Mouse (Mus musculus) cerebellum, postnatal 14 days (tissue): ENCODE measurements around the gene Kpna6.
A peak's percentile ranks its signal among the peaks of the same experiment; 100 is the strongest.
"Not testable (repeated sequence)": the region's sequence is repeated elsewhere in the genome, so short reads cannot be mapped to it uniquely, and the experiment has no call there.

Source experiments
- DNase-seq, 2 experiments: peaks; one replicate each; pipeline ENCODE4 v3.0.0; 2021; ENCODE audit warnings: mixed read lengths in 2 of 2

The Kpna6 gene

DNA sequence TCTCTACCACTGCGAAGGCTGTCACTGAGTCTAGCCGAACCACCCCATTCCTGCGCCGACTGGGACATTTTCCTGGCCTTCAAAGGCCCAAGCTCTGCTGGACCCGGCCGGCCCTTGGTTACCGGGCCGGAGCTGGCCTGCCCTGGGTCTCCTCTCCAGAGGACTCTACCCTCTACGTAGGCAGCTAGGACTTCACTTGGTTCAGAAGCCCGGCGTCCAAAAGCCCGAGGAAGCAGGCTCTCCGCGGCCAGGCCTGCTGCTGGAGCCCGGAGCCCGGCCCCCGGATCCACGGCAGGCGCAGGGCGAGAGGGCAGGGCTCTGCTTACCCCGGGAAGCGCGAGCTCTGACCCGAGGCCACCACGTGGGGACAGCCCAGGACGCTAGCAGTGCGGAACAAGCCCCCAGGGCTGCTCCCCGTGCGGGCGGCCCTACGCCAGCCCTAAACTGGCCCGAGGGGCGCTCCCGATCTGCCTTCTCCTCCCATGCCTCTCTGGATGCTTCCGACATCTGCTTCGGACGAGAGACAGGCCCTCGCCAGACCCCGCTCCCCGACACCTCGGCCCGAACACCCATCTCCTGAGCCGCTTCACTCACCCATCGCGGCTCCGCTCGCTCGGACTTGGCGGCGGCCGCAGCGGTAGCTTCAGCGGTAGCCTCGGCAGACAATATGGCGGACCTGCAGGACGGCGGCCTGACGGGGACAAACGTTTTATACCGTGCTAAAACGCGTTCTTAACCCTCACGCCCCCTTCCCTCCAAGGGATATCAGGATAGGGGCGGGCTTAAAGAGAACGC is at the start of gene Kpna6:
Gene Kpna6, minus strand, starts transcription at position 685 of the 795 bp plus-strand sequence.
- DNase-seq, result peak; percentile 92 to 93

DNA sequence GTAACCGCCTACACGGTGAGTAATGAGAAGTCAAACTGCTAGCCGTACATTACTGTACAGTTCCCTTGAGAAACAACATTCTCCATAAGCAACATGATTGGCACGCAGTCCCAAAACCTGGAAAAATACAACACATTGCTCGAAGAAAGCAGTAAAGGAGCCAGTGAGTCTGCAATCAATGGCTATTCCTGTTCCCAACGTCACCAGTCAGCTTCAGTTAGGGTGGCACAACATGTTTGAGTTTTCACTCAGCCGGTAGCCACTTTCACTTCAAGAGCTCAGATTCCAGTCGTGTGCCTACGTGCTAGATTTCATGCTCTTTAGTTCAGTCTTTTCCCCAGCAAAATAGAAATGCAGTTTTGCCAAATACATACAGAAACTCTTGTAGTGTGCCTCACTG is 43.7 kb upstream of the Kpna6 start:
- no peak for DNase-seq

DNA sequence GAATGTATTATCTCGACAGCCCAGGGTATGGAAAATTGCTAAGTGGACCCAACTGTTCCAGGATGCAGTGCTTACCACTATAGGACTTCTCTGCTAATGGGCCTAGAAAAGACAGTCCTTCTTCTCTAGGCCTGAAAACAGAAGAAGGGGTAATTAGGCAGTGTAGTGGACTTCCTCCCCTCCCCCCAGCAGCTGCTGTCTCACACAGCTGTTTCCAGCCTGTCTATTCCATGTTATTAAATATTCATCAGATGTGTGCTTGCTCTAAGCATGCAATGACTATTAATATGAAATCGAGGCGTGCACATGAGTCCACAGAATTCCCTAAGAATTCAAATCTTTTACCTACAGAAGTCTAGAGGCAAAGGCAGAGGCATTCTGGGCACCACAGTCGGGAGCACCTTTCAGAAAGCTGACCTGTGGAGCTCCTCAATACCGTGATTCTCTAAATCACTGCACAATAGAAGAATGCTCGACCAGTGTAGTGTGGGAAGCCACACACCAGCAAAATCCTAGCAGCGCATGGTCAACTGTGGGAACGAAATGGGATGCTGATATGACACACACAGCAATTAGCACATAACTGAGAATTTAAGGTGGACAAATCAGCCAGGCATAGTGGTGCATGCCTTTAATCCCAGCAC is 37.0 kb upstream of the Kpna6 start:
- DNase-seq, result no peak

DNA sequence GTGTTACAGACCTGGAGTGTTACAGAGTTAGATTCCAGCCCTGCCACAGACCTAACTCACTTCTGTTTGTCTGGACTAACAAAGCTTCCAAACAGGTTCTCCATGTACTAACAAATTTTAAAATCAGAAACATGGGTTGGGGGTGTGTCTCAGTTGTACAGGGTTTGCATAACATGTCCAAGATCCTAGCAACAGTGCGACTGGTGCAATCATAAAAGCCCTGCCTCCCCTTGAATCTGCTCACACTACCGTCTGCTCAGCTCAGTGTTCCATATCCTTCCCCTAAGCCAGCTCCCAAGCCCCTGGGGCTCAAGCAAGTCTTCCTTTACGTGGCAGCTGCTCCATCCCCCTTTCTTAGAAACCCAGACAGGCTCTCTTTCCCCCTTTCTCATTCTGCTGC is 34.2 kb upstream of the Kpna6 start:
- no peak for DNase-seq

DNA sequence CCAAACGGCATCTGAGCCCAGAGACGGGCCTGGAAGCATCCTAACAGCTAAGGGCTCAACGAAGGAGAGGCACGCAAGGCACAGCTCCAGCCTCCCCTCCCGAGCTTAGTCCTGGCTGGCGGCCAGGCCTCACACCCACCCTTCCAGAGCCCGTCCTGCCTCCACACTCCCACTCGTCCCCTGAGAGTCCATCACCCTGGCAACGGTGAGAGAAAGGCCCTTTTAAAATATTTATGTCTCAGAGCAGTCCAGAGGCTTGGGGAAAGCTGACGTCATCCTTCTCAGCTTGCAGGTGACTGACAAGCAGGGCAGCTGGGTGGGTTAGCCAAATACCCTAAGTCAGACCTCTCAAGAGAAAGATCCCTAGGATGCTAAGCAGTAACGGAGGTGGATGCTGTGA is 29.9 kb upstream of the Kpna6 start:
- peak; percentile 48 to 64 for DNase-seq

DNA sequence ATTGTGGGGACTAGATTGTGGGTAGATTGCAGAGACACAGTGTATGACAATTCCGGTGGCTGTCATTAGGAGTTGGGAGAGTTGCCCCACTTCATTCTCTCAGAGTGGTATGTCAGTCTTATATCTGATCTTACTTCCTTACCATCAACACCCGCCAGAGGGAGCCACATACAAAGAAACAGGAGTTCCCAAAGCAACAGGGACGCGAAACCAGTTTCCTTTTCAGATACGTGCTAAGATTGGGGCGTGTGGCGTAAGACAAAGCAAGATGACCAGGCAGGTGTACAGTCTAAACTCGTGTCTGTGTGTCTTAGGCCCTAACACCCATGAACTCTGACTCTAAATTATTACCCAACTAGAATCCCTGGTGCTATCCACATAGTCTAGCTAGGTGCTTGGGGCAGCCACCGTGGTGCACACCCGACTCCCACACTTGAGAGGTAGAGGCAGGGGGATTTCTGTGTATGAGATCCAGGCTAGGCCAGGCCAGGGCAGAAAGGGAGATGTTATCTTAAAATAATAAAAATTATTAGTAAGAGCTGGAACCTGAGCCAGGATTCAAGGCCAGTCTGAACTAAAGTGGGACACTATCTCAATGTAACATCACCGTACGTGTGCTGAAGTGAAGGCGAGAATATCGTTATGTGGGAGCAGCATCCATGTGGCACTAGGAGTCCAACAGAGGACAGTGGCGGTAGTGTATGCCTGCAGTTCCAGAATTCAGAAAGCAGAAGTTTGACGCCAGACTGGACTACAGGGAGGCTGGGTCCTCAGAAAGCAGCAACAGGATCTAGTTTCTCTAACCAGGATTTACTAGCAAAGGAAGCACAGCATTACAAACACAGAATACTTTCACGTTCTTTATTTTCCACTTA is 29.2 kb upstream of the Kpna6 start:
- peak; percentile 90 to 95 for DNase-seq

DNA sequence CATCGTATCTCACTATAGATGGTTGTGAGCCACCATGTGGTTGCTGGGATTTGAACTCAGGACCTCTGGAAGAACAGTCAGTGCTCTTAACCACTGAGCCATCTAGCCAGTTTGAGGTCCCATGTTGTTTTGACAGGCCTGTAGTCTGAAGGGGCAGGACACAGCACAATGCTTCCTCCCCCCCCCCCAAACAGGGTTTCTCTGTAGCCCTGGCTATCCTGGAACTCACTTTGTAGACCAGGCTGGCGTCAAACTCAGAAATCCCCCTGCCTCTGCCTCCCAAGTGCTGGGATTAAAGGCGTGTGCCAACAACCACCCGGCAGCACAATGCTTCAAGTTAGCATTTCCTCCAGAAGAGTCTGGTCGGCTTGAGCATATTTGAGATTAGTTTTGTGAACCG is 28.1 kb upstream of the Kpna6 start:
- DNase-seq, result not testable (repeated sequence)

DNA sequence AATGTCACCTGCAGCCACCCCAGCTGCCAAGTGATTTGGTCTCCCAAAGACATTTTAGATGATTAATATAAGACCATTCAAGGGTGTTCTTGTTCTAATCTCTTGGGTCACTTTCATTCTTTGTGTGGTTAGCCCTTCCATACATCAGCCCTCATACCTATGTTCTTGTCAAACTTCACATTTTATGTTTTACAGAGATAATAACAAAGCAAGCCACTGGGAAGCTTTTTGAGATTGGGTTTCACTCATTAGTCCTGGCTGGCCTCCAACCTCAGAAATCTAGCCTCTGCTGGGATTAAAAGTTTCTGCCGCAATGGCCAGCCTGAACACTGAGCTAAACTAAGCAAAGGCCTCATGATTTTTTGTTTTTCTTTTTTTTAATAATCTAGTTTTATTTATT is 27.6 kb upstream of the Kpna6 start:
- DNase-seq, result peak in 1 of 2 experiments; percentile 29

DNA sequence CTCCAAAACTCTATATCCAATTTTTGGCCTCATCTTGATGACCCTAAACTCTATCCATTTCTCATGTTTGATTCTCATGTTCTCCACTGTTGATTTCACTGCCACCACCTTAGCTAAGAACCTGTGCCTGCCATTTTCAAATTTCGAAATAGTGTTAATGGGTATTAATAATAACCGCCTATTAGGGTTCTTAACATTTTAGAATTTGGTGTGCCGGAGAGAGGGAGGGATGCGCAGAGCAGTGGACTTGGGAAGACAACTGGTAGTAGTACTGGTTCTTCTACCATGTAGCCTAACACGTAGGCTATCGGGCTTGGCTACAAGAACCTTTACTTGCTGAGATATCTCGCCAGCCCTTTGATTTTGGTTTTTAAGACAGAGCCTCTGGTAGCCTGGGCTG is 24.6 kb upstream of the Kpna6 start:
- DNase-seq, result no peak

DNA sequence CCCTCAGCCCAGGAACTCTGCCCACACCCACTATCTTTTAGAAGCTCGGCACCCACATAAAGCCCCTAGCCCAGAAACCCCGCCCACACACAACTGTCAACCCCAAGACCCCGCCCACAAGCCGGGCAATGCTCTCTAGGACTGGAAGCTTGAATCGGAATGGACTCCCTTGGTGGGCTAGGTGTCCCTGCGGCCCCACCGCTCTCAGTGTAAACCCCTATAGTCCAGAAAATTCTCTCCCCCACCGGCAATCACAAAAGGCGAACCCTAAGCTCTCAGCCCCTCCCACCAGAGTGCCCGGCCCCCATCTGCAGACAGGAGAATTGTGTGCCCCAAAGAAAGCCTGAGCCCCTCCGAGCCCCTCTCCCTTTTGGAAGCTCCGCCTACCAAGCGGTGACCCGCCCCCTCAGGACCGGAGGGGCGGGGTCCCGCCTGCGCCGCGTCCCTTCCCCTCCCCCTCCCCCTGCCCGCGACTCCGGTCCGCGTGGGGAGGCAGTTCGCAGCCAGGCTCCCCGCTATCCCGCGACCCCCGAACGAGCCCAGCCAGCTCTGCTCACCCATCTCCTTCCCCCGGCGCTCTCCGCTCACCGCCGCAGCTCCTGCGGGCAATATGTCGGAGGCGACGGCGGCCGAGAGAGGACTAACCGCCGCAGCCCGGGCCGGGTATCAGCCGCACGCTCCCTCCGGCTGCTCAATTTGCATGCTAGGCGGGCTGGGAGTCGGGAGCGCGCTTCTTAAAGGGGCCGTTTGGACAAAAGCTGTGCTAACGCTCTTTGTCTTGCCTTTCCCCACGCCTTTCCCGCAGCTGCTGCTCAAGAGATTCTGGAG is 23.8 kb upstream of the Kpna6 start, which contains the start of gene Tmem39b:
Gene Tmem39b, minus strand, starts transcription at position 681 of the 828 bp plus-strand sequence.
- DNase-seq, result peak; percentile 90 to 93

DNA sequence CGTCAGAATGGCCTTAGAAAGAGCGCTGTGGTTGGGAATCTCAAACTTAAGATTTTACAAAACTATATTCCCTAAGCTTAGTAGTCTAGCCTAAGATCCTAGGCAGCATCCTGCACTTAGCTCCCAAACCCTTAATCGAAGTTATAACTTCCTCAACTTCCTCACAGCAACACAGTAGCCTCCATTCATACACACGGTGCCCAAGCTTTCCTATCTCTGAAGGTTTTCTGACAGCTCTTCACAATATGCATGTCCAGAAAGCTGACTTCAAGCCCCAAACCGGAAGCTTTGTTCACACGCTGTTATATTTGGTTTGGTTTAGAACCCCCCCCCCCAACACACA is 23.2 kb upstream of the Kpna6 start:
- no peak for DNase-seq

DNA sequence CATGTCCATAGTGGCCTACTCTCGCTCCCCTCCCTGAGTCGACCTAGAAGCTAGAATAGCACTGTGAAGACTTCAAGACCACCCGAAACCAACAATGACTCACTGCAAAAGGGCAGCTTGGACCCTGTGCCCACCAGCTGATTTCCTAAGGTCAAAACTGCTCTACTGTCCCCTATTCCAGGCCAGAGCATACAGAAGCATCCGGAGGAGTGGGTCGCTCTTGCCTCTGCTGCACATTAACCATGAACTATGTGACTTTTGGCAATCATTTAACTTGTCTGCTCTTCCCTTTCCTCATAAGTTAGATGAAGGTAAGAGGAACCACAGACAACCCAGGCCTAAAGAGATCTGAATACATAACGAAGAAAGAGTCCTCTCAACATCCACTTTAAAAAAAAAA is 12.0 kb upstream of the Kpna6 start:
- DNase-seq, result no peak

DNA sequence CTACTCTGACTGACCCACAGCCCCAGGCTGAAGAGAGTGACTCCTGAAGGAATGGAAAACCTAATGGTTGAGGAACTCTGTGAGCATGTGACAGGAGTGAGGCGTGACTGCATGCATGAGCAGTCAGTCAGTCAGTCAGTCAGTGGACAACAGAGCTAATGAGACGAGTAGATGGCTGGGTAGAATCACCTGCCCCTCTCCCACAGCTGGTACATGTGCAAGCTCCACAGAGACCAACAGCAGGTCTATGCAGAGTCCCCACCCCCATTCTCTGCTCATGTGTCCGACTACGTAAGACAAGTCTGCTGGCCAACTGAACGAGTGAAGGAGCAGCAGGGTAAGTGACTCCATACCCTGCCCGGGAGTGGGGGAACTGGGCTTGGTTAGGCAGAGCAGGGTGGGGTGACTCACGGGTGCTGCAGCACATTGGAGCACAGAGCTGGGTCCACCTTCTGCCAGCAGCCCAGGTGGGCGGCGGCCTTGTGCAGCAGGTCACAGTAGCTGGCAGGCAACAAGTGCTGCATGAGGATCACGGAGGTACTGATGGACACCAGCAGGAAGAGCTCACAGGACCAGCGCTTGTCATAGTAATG is 11.4 kb upstream of the Kpna6 start:
- no peak for DNase-seq

DNA sequence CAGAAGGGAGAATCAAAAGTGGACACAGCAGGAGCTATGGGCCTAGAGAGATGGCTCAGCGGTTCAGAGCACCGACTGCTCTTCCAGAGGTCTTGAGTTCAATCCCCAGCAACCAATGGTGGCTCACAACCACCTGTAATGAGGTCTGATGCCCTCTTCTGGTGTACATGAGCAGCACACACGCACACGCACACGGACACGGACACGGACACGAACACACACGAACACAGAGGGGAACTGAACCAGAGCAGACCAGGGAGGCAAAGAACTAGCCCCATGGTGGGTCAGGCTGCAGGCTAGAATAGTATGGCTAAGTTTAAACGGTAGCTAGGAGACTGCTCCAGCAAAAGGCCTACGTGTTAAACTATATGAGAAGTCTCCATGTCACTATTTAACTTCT is 9.3 kb upstream of the Kpna6 start:
- no peak for DNase-seq

DNA sequence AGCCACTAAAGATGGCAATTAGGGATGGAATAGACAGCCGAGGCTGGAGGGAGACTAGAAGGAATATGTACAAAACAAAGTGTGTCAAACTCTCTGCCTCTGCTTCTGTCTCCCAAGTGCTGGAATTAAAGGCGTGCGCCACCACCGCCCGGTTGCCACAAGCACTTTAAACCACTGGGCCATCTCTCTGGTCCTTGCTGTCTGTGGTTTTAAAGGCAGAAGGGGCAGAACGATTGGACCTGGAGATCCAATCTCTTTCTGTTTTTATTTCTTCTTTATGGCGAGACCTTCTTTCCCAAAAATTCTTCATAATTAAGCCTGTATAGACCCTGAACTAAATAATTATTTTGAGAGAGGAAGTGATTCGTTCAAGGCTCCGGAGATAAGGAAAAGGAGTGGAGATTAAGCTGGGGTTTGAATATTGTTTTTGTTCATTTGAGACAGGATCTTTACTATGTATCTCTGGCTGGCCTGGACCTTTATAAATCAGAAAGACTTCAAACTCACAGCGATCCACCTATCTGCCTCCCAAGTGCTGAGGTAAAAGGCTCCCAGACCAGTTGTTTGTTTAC is 397 bp upstream of the Kpna6 start:
- no peak for DNase-seq

DNA sequence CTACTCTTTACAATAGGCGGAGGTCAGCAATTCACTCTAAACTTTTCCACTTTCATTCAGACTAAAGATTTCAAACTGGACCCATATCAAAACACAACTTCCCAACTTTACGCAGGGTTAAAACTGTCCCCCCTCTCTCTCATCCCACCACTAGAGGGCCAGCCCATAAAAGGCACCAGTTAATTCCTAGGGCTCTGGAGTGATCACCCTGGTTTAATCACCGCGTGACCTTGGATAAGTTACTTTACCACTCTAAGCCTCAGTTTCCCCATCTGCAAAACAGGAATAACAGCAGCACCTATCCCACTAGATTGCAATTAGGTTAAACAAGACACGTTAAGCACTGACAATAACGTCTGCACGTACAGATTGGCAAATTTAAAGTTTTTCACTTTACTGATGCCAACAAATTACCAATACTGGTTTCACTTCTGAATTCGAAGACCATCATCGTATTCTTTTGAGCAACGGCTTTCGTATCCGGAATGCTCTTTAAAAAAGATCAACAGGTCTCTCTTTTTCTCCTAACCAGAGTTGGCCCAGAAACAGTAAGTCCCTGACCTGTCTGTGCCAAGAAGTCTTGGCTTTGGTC is 980 bp downstream of the Kpna6 start:
- DNase-seq, result peak; percentile 59 to 63

DNA sequence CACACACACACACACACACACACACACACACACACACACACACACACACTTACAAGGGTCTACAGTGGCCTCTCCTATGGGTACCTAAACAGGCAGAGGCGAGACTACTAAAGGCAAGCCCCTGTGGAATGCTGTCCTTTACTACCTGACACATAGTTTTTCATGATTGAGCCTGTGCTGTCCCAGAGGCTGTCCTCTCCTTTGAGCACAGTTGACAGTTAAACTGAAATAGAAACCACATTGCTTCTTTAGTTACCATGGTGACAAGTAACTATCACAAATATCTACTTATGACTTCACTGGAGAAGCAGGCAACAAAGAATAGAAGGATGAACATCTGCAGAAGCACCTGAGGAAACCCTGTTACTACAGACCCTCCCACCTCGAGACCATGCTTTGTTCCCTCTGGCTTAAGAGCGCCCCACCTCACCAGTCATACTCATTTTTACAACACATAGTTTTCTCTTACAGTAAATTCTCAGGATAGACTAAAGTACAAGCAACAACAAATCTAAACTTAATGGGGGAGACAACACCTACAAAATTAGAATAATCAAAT is 10.2 kb downstream of the Kpna6 start:
- DNase-seq, result no peak

DNA sequence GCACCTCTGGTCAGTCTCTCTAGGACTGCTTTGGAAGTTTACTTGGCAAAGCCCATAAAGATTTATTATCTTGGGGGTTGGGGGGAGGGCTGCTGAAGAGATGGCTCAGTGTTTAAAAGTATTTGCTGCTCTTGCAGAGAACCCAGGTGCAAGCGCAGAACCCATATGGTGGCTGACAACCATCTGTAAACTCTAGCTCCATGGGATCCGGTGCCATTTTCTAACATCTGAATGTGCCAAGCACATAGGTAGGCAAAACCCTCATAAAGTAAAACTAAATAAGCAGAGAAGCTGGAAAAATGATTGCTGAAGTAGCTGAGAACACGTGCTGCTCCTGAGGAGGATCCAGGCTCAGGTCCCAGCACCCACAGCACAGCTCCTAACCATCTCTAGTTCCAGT is 11.0 kb downstream of the Kpna6 start:
- DNase-seq, result no peak

DNA sequence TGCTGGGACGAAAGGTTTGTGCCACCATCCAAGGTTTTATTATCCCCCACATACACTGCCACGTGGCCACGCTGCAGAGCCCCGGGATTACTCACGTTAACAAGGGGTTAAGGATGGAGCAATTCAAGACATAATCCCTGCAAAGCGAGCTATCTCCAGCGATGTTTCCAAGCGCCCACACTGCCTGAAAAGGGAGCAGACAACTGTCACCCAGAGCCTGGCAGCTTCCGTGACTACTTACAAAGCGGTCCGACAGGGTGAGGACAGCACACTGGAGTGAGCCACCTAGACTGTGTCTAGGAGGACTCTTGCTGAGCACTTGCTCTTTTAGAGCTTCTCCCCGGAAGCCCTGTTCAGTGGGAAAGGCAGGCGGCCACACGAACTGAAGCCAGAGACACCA is 17.8 kb downstream of the Kpna6 start:
- no peak for DNase-seq

DNA sequence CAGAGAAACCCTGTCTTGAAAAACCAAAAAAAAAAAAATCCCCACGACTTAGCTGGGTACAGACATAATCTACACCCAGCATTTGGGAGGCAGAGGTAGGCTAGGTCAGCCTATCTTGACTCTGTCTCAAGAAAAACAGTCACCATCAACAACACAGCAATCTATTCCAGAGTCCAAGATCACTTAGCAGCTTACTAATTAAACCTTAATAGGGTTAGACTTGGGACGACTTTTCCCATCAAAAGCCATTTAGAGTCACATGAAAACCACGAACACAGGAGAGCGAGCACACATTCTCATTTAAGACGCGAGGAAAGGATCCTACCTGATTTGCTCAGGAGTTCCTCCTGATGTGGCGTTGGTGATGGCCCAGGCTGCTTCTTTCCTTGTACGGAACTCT is 22.2 kb downstream of the Kpna6 start:
- DNase-seq, result no peak

DNA sequence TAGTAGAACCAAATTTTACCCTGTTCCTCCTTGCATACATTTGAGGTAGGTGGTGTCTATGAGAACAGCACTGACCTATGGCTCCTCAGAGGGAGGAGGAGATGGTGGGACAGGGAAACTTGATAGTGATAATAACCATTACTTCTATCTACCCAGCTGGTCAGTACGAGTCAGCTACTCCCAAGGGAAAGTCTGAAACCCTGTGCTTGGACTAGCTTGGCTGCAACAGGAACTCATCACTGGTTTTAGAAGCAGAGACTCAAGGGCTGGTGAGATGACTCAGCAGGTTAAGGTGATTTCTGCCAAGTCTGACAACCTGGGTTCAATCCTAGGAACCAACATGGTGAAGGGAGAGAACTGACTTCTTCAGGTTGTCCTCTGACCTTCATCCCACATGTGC is 23.9 kb downstream of the Kpna6 start:
- no peak for DNase-seq
